Comparison of ENCODE assay signal across 8 mouse cellular contexts in genomic region chr11:97315504-97316503, GRCm38 (mm10). TPM values are rescaled to one million over a fixed set of nuclear protein-coding genes. Genes with fewer than 3 reads are reported as not detected.
DNase-seq lines count a peak whose midpoint lies in the region; ATAC-seq and TF ChIP-seq lines count a peak whose summit lies in the region.

TSS of gene Mrpl45 (plus strand) at chr11:97315716.

- peak within 1 kb of the TSS; percentile 70 for H3K9ac ChIP-seq in hindbrain, embryonic 14.5 days

- peaks cover 6% of the 10 kb centered on the region; the same call in 1 of the 2 replicates for H3K36me3 ChIP-seq in hindbrain, embryonic 14.5 days (replicated peaks; ENCODE audit: control insufficient read depth, insufficient read depth)

- H3K27ac ChIP-seq in hindbrain, embryonic 14.5 days: peak within 1 kb of the TSS; percentile 81

- ATAC-seq in Patski: peak; percentile 39
- ATAC-seq in hindbrain, embryonic 14.5 days (ENCODE audit: low FRiP score): peak; percentile 95

- DNase-seq in Patski (ENCODE audit: low read depth, low spot score): peak; percentile 80
- peak; percentile 99 to 100 for DNase-seq in cerebellum, postnatal 14 days
- DNase-seq in frontal cortex, postnatal 25 days (ENCODE audit: low spot score in 2 of 2): peak; percentile 99
- peak; percentile 99 for DNase-seq in hindbrain, embryonic 14.5 days (ENCODE audit: low spot score)
- DNase-seq in layer of hippocampus, postnatal 36 days: peak; percentile 98
- DNase-seq in lung, postnatal 36 days: peak; percentile 98
- DNase-seq in retina, postnatal 1 day: peak; percentile 99
- peak; percentile 93 to 97 for DNase-seq in urinary bladder, adult 18-20 months (ENCODE audit: low spot score in 2 of 2)

- CTCF ChIA-PET in Patski (lab: Charles Lee): interaction anchor here (0.8 to 1.5 kb wide), 2 partner anchors 40 to 138 kb away, joined by 3 to 5 read pairs; no protein-coding TSS in a partner anchor

- peaks cover 13% of the 10 kb centered on the region for H3K4me1 ChIP-seq in hindbrain, embryonic 14.5 days (replicated peaks; ENCODE audit: control insufficient read depth, insufficient read depth, low read length)

- H3K4me2 ChIP-seq in hindbrain, embryonic 14.5 days (replicated peaks): peak within 1 kb of the TSS; percentile 61

- in situ Hi-C loops in Patski (cut with MboI; ENCODE audit: low pct_unique_long_range_greater_than_20kb): loop anchor here (25.0 kb wide), 1 partner anchor 104 kb away; no protein-coding TSS in a partner anchor

- no peaks in the 10 kb centered on the region for H3K9me3 ChIP-seq in hindbrain, embryonic 14.5 days (ENCODE audit: control insufficient read depth, low read length)

- under 1% methylated on average over 49 of the region's 50 CpGs for WGBS in hindbrain, embryonic 14.5 days

- H3K27me3 ChIP-seq in Patski: no peaks in the 10 kb centered on the region
- no peaks in the 10 kb centered on the region for H3K27me3 ChIP-seq in hindbrain, embryonic 14.5 days (ENCODE audit: control insufficient read depth, insufficient read depth, low read length)

- TF ChIP-seq CTCF in Patski (IDR thresholded peaks at IDR 0.05): no peak

- H3K4me3 ChIP-seq in hindbrain, embryonic 14.5 days (replicated peaks; ENCODE audit: low read length): peak within 1 kb of the TSS; percentile 50

- POLR2A ChIA-PET in Patski (lab: Charles Lee): interaction anchor here (0.6 to 0.8 kb wide), 2 partner anchors 14 to 32 kb away, joined by 3 read pairs; no protein-coding TSS in a partner anchor

RNA-seq across cellular contexts. Expression of gene Mrpl45, which starts in this region (rescaled TPM):
- polyA plus RNA-seq in Patski (2021): 43.5 TPM
- 32.8 and 37.3 TPM in 2 replicates for polyA plus RNA-seq in hindbrain, embryonic 14.5 days (2014; fragmentation: Nextera tagmentation; extraction: Ambion mirVana)
- 10 to 100 TPM; 26.8 to 27.4 TPM for total RNA-seq in layer of hippocampus, postnatal 36 days (2021)

Comparison
In these comparisons a context has a peak if more than half of its experiments do, and no peak if none do; other contexts are left out.
1. Peak in every context shown above with its lines: DNase-seq, ATAC-seq, H3K4me3 ChIP-seq and H3K27ac ChIP-seq.